Mouse (Mus musculus) adrenal gland, postnatal 36 days (tissue): ENCODE measurements around the gene Vmn1r184. TPM values are rescaled to one million over a fixed set of nuclear protein-coding genes. Genes with fewer than 3 reads are reported as not detected.
"Not testable (repeated sequence)": the region's sequence is repeated elsewhere in the genome, so short reads cannot be mapped to it uniquely, and the experiment has no call there.

Source experiments
- DNase-seq, 2 experiments: peaks; one replicate each; pipeline ENCODE4 v3.0.0; 2021; ENCODE audit warnings: mixed read lengths in 1 of 2
- long read RNA-seq, 2 experiments: library from polyadenylated mRNA; stranded (forward); transcript quantifications; one replicate each; pipeline ENCODE4 v2.0.0; 2021; ENCODE audit warnings: borderline sequencing depth in 2 of 2
- total RNA-seq, 2 experiments: library from RNA; stranded (reverse); gene quantifications; 2 replicates each; pipeline ENCODE4 v1.2.3; 2021

Vmn1r184 gene
- total RNA-seq: not detected
- long read RNA-seq, experiment 1: 0 reads
- long read RNA-seq, experiment 2: 0 reads

- not testable (repeated sequence) for DNase-seq
Observed at GRCm38 (mm10) chr7:26260034-26260433, at the start of gene Vmn1r184. Vmn1r184 (plus strand) TSS chr7:26260334.

- not testable (repeated sequence) for DNase-seq
Observed at GRCm38 (mm10) chr7:26303429-26304166, 43.5 kb downstream of the Vmn1r184 start.

GRCm38 (mm10) chr7:26306926-26307325 lies 46.8 kb downstream of the Vmn1r184 start, which contains the start of gene Cyp2a4:
Cyp2a4 (plus strand) TSS chr7:26307169.
- not testable (repeated sequence) for DNase-seq

GRCm38 (mm10) chr7:26311786-26312185 lies 51.7 kb downstream of the Vmn1r184 start:
- not testable (repeated sequence) for DNase-seq

GRCm38 (mm10) chr7:26315194-26315593 lies 55.1 kb downstream of the Vmn1r184 start:
- DNase-seq: not testable (repeated sequence)

GRCm38 (mm10) chr7:26315809-26316208 lies 55.7 kb downstream of the Vmn1r184 start:
- DNase-seq: not testable (repeated sequence)

Other genes starting within 250 kb of the Vmn1r184 start
- gene Cyp2b13, start 198.8 kb upstream of the Vmn1r184 start, total RNA-seq: under 1 TPM in 1 of 2 experiments, not detected in 1; 0.43 TPM
- gene Cyp2b9, start 86.9 kb upstream of the Vmn1r184 start, total RNA-seq: not detected
- not detected for gene Cyp2a4, start 46.8 kb downstream of the Vmn1r184 start, total RNA-seq
- not detected for gene Nlrp9c, start 143.4 kb downstream of the Vmn1r184 start, total RNA-seq
- not detected for gene Nlrp4a, start 174.8 kb downstream of the Vmn1r184 start, total RNA-seq